Mouse (Mus musculus) kidney, adult 2 months (tissue): Measurements from ENCODE around the gene Agap3. TPM values are rescaled to one million over a fixed set of nuclear protein-coding genes. Genes with fewer than 3 reads are reported as not detected.

Source experiments
- DNase-seq: peaks from one replicate; pipeline ENCODE4 v3.0.0; 2021
- H3K27ac ChIP-seq: fragments of 200-500 bp; 2 replicates; pipeline ENCODE4 v1.5.1; 2012; ENCODE audit warnings: low read depth, low read length, control low read depth, inconsistent platforms; ENCODE audit not compliant: insufficient read depth
- H3K27me3 ChIP-seq: fragments of 200-500 bp; replicated peaks from 2 replicates; pipeline ENCODE4 v1.6.1; 2012; ENCODE audit warnings: mild to moderate bottlenecking, moderate library complexity, low read length, inconsistent platforms; ENCODE audit not compliant: control insufficient read depth, insufficient read depth
- H3K36me3 ChIP-seq: fragments of 200-500 bp; 2 replicates; pipeline ENCODE4 v1.6.1; 2012; ENCODE audit warnings: mild to moderate bottlenecking, moderate library complexity, low read length, inconsistent platforms; ENCODE audit not compliant: control insufficient read depth, insufficient read depth
- H3K4me1 ChIP-seq: fragments of 200-500 bp; 2 replicates; pipeline ENCODE4 v1.6.1; 2011; ENCODE audit warnings: low read length; ENCODE audit not compliant: control insufficient read depth, insufficient read depth
- H3K4me3 ChIP-seq: fragments of 200-500 bp; 2 replicates; pipeline ENCODE4 v1.5.1; 2011; ENCODE audit warnings: mild to moderate bottlenecking, low read depth, low read length, control low read depth; ENCODE audit not compliant: insufficient read depth
- CTCF ChIP-seq: fragments of 200-500 bp; conservative IDR thresholded peaks from 2 replicates; pipeline ENCODE4 v1.5.1; 2011; ENCODE audit warnings: low read depth, mild to moderate bottlenecking, control low read depth, low read length, moderate library complexity, mixed read lengths; ENCODE audit not compliant: insufficient read depth, insufficient read length
- POLR2A ChIP-seq: fragments of 200-500 bp; IDR thresholded peaks from one replicate; pipeline ENCODE4 v1.6.1; 2011; ENCODE audit warnings: low read depth, low read length, control low read depth
- WGBS: fragments of 180-500 bp; shearing (Covaris S2); methylation state at CpG from one replicate; pipeline ENCODE4 v1.1.7; 2018; 5-methylcytosine and 5-hydroxymethylcytosine counted together
- polyA plus RNA-seq: library from polyadenylated mRNA; depleted of rRNA; stranded (reverse); fragments of >200 nt; gene quantifications from 2 replicates; pipeline ENCODE4 v1.2.3, GENCODE M21; 2012

Gene Agap3
- polyA plus RNA-seq, 1 experiment, result 62.3 TPM

- H3K4me1 ChIP-seq, result no peaks in the 10 kb centered on the region
- no peak overlapping the region for H3K4me3 ChIP-seq
- peaks cover 2% of the 10 kb centered on the region for H3K36me3 ChIP-seq
- H3K27me3 ChIP-seq, result no peaks in the 10 kb centered on the region
- TF ChIP-seq POLR2A (no peak), CTCF (no peak)
- H3K27ac ChIP-seq, result no peak overlapping the region
- no peak for DNase-seq
- WGBS, result 92% methylated on average over 8 of the region's 8 CpGs
Observed at GRCm38 (mm10) chr5:24433993-24434392, 18.0 kb upstream of the Agap3 start.

- DNase-seq, result no peak
- H3K27me3 ChIP-seq, result no peaks in the 10 kb centered on the region
- 90% methylated on average over 8 of the region's 8 CpGs for WGBS
- peaks cover 10% of the 10 kb centered on the region for H3K4me1 ChIP-seq
- H3K36me3 ChIP-seq, result no peaks in the 10 kb centered on the region
- H3K4me3 ChIP-seq, result no peak overlapping the region
- no peak overlapping the region for H3K27ac ChIP-seq
- no peak for TF ChIP-seq POLR2A
- TF ChIP-seq CTCF, result no peak
Observed at GRCm38 (mm10) chr5:24441187-24441586, 10.8 kb upstream of the Agap3 start.

- Histone ChIP-seq H3K27ac (no peak overlapping the region), H3K4me3 (no peak overlapping the region), H3K27me3 (no peaks in the 10 kb centered on the region), H3K4me1 (peaks cover 14% of the 10 kb centered on the region), H3K36me3 (no peaks in the 10 kb centered on the region)
- DNase-seq, result no peak
- no peak for TF ChIP-seq POLR2A
- TF ChIP-seq CTCF, result no peak
- 78% methylated on average over 9 of the region's 9 CpGs for WGBS
Observed at GRCm38 (mm10) chr5:24442029-24442428, 9.9 kb upstream of the Agap3 start.

DNA sequence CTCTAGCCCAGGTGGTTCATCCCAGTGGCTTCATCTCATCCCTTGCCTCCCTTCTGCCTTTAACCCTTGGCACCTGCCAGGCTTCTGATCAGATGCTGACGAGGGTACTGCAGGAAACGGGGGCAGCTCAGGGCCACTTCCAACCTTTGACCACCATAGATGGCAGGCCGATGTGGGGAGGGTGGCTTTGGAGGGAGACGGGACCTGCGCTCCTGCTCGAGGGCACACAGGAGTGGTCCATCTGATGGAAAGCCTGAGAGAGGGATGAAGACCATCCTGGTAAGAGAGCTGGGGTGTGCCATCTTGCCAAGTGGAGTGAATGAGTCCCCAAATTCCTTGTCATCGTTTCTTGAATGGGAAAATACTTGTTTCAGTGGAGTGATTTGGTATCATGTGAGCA is 8.8 kb upstream of the Agap3 start:
- H3K27ac ChIP-seq, result no peak overlapping the region
- WGBS, result 81% methylated on average over 7 of the region's 7 CpGs
- DNase-seq, result no peak
- H3K36me3 ChIP-seq, result no peaks in the 10 kb centered on the region
- TF ChIP-seq CTCF (no peak), POLR2A (no peak)
- no peak overlapping the region for H3K4me3 ChIP-seq
- no peaks in the 10 kb centered on the region for H3K27me3 ChIP-seq
- H3K4me1 ChIP-seq, result peaks cover 18% of the 10 kb centered on the region

DNA sequence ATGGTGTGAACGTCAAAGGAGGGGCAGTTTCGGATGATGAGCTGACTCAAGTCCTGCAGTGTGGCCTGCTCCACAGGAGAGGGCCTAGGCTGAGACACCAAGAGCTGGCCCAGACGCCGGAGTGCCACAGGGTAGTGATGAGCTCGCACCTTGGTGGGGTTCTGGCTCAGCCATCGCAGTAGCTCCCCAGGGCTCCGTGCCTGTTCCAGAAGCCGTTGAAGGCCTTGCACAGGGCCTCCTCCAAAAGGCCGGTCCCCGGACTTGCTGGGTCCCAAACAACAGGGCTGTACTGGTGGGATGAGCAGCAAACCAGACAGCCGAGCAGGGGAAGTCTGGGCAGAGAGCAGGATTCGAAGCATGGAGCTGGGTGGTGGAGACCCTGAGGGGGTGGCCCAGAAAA is 8.1 kb upstream of the Agap3 start:
- H3K27me3 ChIP-seq, result no peaks in the 10 kb centered on the region
- TF ChIP-seq CTCF, result no peak
- TF ChIP-seq POLR2A, result no peak
- 72% methylated on average over 12 of the region's 12 CpGs for WGBS
- H3K27ac ChIP-seq, result no peak overlapping the region
- H3K4me3 ChIP-seq, result peak overlapping the region; percentile 96
- no peaks in the 10 kb centered on the region for H3K36me3 ChIP-seq
- peaks cover 18% of the 10 kb centered on the region for H3K4me1 ChIP-seq
- no peak for DNase-seq

DNA sequence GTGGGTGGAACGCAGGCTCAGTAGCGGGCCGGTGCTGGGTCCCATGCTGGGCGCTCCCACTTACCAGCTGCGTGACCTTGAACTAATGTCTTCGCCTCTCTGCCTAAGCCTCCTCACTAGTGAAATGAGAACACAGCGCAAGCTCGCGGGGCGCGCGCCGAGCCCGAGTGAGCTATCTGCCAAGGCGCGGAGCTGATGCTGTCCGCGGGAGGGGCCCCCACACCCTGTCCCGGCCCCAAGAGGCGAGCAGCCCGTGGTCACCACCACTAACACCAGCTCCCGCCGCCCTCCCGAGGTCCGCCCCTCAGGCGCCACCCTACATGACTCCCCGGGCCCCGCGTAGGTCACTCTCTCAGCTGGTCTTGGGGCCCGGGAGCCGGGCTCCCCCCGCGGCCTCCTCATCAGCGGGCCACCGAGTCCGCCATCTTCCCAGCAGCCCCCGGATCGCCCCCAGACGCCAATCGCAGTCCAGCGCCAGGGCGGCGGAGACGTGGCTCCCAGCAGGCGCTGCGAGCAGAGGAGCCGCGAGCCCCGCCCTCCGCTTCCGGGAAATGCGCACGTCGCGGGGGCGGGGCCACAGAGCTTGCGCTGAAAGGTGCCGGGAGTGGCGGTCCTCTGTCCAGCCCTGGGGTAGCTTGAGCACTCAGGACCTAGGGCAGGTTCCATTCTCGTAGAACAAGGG is 7.1 kb upstream of the Agap3 start, which contains the start of gene Fastk:
Gene Fastk (minus strand): TSS at position 542 of the 682 bp plus-strand sequence.
- H3K27ac ChIP-seq, result peak within 1 kb of the TSS; percentile 96
- no peaks in the 10 kb centered on the region for H3K27me3 ChIP-seq
- H3K4me1 ChIP-seq, result peaks cover 18% of the 10 kb centered on the region
- WGBS, result under 1% methylated on average over 60 of the region's 60 CpGs
- H3K36me3 ChIP-seq, result no peaks in the 10 kb centered on the region
- peak; percentile 96 for DNase-seq
- no peak for TF ChIP-seq CTCF
- TF ChIP-seq POLR2A, result peak; percentile 46
- H3K4me3 ChIP-seq, result peak within 1 kb of the TSS; percentile 96

DNA sequence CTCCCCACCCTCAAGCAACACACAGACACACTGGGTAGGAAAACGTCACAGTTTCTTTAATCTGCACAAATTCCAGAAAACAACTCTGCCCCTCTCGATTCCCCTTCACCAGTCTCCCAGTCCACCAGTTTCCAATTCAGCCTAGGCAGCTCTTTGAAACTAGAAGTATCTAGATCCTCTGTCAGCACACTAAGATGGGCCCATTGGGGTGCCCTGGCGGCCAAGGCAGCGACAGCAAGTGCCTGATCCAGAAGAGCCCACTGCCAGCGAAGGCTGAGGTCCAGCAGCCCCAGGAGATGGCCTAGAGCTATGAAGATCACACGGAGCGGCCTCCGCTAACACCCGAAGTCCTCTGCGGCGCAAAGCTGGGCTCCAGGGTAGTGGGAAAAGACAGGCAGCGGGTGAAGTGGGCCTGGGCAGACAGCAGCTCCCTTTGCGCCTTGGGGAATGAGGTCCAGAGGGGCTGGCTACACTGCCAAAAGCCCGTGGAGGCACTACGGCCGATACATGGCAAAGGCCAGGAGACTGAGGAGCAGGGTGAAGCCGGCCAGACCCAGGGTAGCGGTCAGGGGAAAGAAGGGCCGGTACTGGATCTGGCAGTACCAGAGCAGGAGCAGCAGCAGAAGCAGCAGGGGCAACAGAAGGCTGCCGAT is 6.4 kb upstream of the Agap3 start:
- Histone ChIP-seq H3K4me3 (peak overlapping the region; percentile 96), H3K36me3 (no peaks in the 10 kb centered on the region), H3K4me1 (peaks cover 18% of the 10 kb centered on the region), H3K27me3 (no peaks in the 10 kb centered on the region), H3K27ac (peak overlapping the region; percentile 86)
- DNase-seq, result no peak
- no peak for TF ChIP-seq POLR2A
- no peak for TF ChIP-seq CTCF
- WGBS, result 63% methylated on average over 20 of the region's 20 CpGs

DNA sequence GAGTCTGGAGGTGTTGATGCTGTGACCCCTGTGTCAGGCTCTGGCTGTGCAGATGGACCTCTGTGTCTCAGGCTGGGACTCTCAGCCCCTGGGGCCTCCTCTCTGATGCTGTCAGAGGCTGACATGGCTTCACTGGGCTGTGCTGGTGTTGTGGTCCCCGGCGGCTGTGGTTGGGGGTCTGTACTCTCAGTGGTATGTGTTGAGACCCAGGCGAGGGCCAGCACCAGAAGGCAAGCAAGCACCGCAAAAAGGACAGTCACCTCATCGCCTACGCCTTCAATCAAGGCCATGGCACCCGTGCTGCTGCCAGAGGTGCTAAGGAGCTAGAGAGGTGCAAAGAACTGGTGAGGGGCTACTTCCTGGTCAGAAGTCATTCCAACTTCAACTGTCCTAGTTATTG is 5.3 kb upstream of the Agap3 start:
- H3K4me3 ChIP-seq, result no peak overlapping the region
- peaks cover 18% of the 10 kb centered on the region for H3K4me1 ChIP-seq
- no peaks in the 10 kb centered on the region for H3K27me3 ChIP-seq
- TF ChIP-seq CTCF (no peak), POLR2A (no peak)
- DNase-seq, result no peak
- H3K27ac ChIP-seq, result no peak overlapping the region
- no peaks in the 10 kb centered on the region for H3K36me3 ChIP-seq
- 96% methylated on average over 7 of the region's 7 CpGs for WGBS
